Mouse (Mus musculus): Measurements from ENCODE around the gene Rpp25l. TPM values are rescaled to one million over a fixed set of nuclear protein-coding genes. Genes with fewer than 3 reads are reported as not detected.

The Rpp25l gene
- polyA plus RNA-seq, 1 experiment from 2014 or later = 71.2 TPM

Other genes starting within 250 kb of the Rpp25l start
- gene Kif24, start 248.6 kb downstream of the Rpp25l start, polyA plus RNA-seq (2014; fragmentation: Nextera tagmentation; extraction: Ambion mirVana) = 6.2 and 8.6 TPM in 2 replicates
- gene Nudt2, start 248.4 kb downstream of the Rpp25l start, polyA plus RNA-seq (2014; fragmentation: Nextera tagmentation; extraction: Ambion mirVana) = 45.5 and 49.0 TPM in 2 replicates
- gene AI464131, start 210.5 kb downstream of the Rpp25l start, polyA plus RNA-seq (2014; fragmentation: Nextera tagmentation; extraction: Ambion mirVana) = 1.5 TPM in 2 replicates
- gene 1110017D15Rik, start 196.2 kb downstream of the Rpp25l start, polyA plus RNA-seq (2014; fragmentation: Nextera tagmentation; extraction: Ambion mirVana) = 0.43 TPM in 1 of 2 replicates, not detected in the other
- gene Fam219a, start 144.0 kb downstream of the Rpp25l start, polyA plus RNA-seq (2014; fragmentation: Nextera tagmentation; extraction: Ambion mirVana) = 1.4 and 2.0 TPM in 2 replicates
- gene Dnaic1, start 143.8 kb downstream of the Rpp25l start, polyA plus RNA-seq (2014; fragmentation: Nextera tagmentation; extraction: Ambion mirVana) = 1.6 TPM in 2 replicates
- gene Enho, start 73.2 kb downstream of the Rpp25l start, polyA plus RNA-seq (2014; fragmentation: Nextera tagmentation; extraction: Ambion mirVana) = 3.7 and 3.8 TPM in 2 replicates
- 5.2 and 6.0 TPM in 2 replicates for gene Cntfr, start 16.4 kb downstream of the Rpp25l start, polyA plus RNA-seq (2014; fragmentation: Nextera tagmentation; extraction: Ambion mirVana)
- 66.8 and 72.9 TPM in 2 replicates for gene Il11ra1, start 13.5 kb downstream of the Rpp25l start, polyA plus RNA-seq (2014; fragmentation: Nextera tagmentation; extraction: Ambion mirVana)
- 107 and 118 TPM in 2 replicates for gene Dctn3, start 9.6 kb upstream of the Rpp25l start, polyA plus RNA-seq (2014; fragmentation: Nextera tagmentation; extraction: Ambion mirVana)
- not detected in 2 replicates for gene Arid3c, start 17.6 kb upstream of the Rpp25l start, polyA plus RNA-seq (2014; fragmentation: Nextera tagmentation; extraction: Ambion mirVana)
- gene Galt, start 41.7 kb upstream of the Rpp25l start, polyA plus RNA-seq (2014; fragmentation: Nextera tagmentation; extraction: Ambion mirVana) = 40.7 and 45.8 TPM in 2 replicates
- 87.5 and 90.5 TPM in 2 replicates for gene Sigmar1, start 42.6 kb upstream of the Rpp25l start, polyA plus RNA-seq (2014; fragmentation: Nextera tagmentation; extraction: Ambion mirVana)
- 14.4 TPM in 2 replicates for gene Ccl27a, start 60.7 kb upstream of the Rpp25l start, polyA plus RNA-seq (2014; fragmentation: Nextera tagmentation; extraction: Ambion mirVana)
- 0.22 TPM in 1 of 2 replicates, not detected in the other for gene Gm21541, start 190.1 kb upstream of the Rpp25l start, polyA plus RNA-seq (2014; fragmentation: Nextera tagmentation; extraction: Ambion mirVana)
- gene Gm20878, start 228.0 kb upstream of the Rpp25l start, polyA plus RNA-seq (2014; fragmentation: Nextera tagmentation; extraction: Ambion mirVana) = 0.37 and 1.4 TPM in 2 replicates

All from liver, embryonic 11.5 days (tissue).